Mouse (Mus musculus) fibroblast of lung, adult 2 months (primary cell): ENCODE data around the gene Pogk.

Source experiments
- DNase-seq: peaks from one replicate; pipeline ENCODE4 v3.0.0-alpha.2; 2011; ENCODE audit warnings: low read depth

The Pogk gene

DNA sequence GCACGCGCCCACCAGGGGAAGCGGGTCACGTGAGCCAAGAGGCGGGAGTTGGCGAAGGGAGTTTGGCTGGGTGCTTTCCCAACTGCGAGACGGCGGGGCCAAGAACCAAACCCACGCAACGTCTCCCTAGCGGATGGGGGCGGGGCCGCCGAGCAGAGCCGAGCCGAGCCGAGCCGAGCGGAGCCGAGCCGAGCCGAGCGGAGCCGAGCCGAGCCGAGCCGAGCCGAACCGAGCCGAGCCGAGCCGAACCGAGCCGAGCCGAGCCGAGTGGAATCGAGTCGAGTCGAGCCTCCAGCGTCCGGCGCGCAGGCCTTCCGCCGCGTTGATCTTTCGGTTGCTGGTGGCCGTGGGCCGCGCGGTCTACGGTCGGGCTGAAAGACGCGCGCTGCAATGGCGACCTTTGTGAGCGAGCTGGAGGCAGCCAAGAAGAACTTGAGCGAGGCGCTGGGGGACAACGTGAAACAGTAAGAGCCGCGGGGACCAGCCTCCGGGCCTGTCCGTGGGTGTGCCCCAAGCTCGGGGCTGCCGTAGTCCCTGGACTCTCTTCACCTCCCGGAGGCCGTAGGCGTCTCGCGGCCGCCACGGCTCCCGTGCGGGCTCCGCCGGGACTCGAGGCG, 30.5 kb downstream of the Pogk start, which contains the start of gene Tada1:
Tada1 (plus strand) TSS at position 85 of the 617 bp plus-strand sequence.
- DNase-seq: peak; percentile 76

- no peak for DNase-seq
These were observed 31.1 kb downstream of the Pogk start for GRCm38 (mm10) chr1:166378431-166379012.

DNA sequence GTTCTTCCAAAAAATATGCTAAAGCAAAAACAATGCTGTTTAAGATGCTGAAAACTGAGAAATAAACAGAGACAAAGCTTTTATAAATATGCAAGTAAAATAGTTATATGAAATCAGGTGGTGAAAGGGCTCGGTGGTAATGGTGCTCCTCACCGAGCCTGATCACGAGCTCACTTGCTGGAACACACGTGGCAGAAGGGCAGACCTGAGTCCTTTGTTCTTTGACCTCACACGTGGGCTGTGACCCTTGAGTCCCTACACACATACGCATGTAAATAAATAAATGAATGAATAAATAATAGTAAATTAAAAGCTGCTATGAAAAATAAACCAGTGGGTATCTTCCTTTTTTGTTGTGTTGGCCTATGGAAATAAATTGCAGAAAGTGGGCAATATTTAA, 32.5 kb downstream of the Pogk start:
- DNase-seq: no peak

GRCm38 (mm10) chr1:166363122-166363521, 46.5 kb downstream of the Pogk start:
- no peak for DNase-seq

GRCm38 (mm10) chr1:166362659-166363058, 47.0 kb downstream of the Pogk start:
- no peak for DNase-seq

DNA sequence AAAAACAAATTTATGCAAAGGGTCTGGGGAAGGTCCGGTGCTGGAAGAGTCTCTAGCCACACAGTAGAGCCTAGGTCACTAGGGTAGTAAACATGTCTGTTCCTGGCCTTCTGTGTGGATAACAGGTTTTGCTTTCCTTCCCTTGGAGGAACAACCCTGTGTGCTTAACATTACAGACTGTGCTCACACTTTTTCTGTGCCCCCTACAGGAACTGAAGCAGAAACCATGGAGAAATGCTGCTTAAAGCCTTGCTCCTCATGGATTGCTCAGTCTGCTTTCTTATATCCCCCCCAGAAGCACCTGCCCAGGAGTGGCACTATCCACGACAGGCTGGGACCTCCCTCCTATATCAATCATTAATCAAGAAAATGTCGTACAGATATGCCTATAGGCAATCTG, 47.8 kb downstream of the Pogk start:
- DNase-seq: no peak

DNA sequence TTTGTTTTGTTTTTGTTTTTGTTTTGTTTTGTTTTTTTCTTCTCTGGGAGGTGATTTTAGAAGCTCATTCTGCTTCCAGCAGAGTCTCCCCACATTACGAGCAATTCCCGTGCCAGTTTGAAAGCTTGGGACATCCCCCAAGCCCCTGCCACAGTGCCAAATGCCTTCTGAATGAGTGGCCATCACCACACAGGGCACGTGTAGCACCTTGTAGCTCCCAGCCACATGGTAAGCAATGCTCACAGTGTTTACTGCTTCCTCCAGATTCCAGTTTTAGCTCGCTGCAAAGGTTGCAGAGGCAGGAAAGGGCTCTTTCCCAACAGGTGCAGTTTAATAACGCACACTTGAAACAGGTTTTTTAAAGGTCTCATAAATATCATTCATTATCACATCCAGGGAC, 48.8 kb downstream of the Pogk start:
- no peak for DNase-seq

DNA sequence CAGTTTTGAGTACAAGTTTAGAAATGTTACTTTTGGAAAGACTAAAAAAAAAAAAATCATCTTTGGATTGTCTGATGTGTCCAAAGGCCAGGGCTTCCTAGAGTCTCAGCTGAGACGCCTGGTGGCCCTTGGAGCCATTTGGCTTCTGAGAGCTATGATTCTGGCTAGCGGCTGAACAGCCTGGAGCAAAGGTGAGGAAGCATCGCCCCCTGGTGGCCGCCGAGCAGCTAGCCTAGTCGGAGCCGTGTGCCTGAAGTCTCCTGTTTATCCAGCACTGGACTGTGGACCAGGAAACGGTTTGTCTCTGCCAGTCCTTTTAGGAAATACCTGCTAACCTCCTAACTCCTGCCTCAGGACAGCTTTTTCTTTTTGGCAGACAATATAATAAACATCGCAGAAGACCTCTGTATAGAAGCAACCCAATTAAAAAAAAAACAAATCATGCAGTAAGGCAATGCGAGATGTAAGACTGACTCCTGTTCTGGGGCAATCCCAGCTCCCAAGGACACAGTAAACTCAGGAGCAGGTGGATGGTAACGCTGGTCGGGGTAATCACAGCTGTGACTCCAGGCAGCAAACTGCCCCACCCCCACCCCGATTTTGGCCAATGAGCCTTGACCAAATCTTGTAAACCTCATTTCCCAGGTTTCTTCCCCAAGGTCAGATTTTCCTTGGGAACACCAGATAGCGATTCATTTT, 49.4 kb downstream of the Pogk start:
- peak; percentile 46 for DNase-seq

DNA sequence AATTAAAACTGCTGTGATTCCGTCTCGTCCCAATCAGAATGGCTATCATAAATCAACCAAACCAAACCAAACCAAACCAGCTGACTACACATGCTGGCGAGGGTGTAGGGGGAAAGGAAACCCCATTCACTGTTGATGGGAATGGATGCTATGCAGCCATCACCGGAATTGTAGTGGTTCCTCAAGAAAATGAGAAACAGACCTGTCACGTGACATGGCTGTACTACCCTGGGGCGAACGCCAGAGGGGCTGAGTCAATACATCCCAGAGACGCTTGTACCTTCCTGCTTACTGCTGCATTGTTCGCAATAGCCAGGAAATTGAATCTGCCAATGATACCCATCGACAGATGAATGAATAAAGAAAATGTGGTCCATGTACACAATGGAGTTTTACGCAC, 59.9 kb downstream of the Pogk start:
- peak; percentile 19 for DNase-seq

- no peak for DNase-seq
These were observed 60.3 kb downstream of the Pogk start for GRCm38 (mm10) chr1:166349341-166349740.

DNA sequence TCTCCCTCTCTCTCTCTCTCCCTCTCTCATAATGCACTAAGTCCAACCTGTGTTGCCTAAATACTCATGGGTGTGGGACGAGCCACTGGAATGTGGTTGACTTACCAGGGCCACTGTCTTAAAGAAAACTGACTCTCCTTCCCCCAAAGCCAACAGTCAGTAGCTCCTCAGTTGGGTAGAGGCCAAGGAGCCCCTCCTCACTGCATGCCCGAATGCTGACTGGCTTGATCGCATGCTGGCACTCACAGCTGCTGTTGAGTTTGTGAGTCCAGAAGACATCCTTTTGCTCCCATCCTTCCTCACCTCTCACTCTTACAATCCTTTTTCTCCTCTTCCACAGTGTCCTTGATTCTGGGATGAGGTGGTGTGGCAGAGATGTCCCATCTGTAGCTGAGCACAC, 62.8 kb downstream of the Pogk start:
- no peak for DNase-seq

DNA sequence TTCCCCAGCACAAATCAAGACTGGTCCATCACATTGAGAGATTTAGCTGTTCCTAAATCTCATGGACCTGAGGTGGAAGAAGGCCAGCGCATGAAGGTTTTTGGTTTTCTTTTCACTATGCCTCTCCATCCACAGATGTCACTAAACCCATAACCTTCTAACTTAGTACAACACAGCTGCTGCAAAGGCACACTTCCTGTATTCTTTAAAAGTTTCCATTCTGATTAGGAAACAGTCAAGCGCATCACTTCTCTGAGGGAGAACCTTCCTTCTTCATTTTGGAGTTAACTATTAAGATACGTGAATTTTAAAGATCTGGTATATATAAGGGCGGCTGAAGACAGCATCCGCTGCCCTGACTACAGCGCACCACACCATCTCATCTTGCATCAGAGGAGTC, 64.1 kb downstream of the Pogk start:
- DNase-seq: no peak

- no peak for DNase-seq
These were observed 65.2 kb downstream of the Pogk start for GRCm38 (mm10) chr1:166344300-166345077.

DNA sequence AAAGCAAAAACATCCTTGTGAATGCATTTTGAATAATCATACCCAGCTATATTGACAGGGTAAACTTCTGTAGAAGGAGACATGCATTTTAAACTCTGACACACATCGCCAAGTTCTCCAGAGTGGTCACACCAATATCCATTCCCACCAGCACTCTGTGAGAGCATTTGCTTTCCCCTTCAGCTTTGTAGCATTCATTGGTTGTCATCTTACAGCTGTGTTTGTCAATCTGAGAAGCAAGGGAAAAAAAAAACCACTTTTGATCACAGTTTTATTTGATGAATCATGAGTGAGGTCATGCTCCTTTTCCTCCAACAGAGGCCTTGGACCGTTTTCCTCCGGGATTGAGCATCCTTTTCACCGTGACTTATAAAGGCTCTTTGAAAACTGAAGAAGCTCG, 66.1 kb downstream of the Pogk start:
- no peak for DNase-seq

DNA sequence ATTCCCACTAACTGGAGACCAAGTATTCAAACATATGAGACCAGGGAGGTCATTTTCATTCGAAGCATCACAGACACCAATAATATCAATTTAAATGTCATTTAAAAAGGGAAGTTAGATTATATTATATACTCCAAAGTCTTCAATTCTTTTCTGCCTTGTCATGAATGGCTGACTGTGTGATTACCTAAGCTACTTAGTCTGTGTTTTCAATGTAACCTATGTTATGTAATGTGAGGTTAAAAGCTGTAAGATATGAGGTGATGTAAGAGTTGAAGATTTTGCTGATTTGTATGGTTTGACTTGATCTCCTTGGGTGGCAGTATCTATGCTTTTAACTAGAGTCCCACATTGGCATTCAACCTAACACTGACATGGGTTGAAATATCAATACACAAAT, 67.1 kb downstream of the Pogk start:
- DNase-seq: no peak

DNA sequence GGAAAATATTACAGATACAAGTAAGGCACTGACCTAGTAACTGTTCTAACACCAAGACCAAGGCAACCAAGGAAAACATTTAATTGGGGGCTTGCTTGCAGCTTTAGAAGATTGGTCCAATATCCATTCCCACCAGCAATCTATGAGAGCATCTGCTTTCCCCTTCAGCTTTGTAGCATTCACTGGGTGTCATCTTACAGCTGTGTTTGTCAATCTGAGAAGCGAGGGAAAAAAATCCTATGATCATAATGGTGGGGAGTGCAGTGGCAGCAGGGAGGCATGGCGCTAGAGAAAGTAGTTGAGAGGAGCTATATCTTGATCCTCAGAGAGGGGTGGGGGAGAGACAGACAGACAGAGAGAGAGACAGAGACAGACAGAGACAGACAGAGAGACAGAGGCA, 67.6 kb downstream of the Pogk start:
- DNase-seq: no peak

DNA sequence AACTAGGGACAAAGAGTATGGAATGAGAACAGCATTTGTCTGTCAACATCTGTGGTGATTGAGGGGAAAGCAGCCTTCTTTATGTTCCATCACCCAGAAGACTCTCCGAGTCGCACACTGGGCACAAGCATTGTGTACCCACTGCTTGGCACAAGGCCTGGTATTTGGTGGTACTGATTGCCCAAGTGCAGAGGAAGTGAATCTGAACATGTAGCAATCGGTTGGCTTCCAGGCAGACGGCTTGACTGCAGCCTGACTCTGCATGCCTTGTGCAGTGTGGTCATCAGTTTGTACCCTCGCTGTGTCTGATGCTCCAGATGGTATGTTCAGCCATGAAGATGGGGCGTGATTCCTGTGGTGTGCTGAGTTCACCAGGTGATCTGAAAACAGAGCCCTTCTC, 70.6 kb downstream of the Pogk start:
- no peak for DNase-seq
